Mouse (Mus musculus): Measurements from ENCODE around the gene Snrpa1.
"Not testable (repeated sequence)": the region's sequence is repeated elsewhere in the genome, so short reads cannot be mapped to it uniquely, and the experiment has no call there.

The Snrpa1 gene

GRCm38 (mm10) chr7:66058703-66059102, at the start of gene Snrpa1:
TSS of gene Snrpa1 (plus strand) at chr7:66059003.
- DNase-seq = no peak

- DNase-seq = no peak
These were observed 48.3 kb upstream of the Snrpa1 start for GRCm38 (mm10) chr7:66010518-66010917.

DNA sequence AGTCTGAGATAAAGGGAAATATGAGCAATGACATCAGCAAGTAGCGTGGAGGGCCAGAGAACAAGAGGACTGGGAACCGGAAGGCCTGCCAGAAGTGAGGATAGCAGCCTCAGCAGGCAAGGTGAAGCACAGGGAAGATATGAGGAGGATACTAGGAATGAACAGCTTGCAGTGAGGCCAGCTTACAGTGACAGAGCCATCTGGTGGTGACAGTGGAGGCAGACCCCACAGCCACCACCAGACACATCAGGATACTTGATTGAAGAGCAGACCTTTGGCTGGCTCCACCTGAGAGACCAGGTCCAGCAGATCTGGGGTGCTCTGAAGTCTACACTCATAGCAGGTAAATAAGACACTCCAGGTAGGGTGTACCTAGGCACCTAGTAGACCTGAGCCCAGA, 31.1 kb upstream of the Snrpa1 start:
- no peak for DNase-seq

GRCm38 (mm10) chr7:66028766-66029512, 29.9 kb upstream of the Snrpa1 start:
- no peak for DNase-seq

- no peak for DNase-seq
These were observed 22.0 kb upstream of the Snrpa1 start for GRCm38 (mm10) chr7:66036809-66037208.

- DNase-seq = no peak
These were observed 20.5 kb upstream of the Snrpa1 start for GRCm38 (mm10) chr7:66038261-66038660.

DNA sequence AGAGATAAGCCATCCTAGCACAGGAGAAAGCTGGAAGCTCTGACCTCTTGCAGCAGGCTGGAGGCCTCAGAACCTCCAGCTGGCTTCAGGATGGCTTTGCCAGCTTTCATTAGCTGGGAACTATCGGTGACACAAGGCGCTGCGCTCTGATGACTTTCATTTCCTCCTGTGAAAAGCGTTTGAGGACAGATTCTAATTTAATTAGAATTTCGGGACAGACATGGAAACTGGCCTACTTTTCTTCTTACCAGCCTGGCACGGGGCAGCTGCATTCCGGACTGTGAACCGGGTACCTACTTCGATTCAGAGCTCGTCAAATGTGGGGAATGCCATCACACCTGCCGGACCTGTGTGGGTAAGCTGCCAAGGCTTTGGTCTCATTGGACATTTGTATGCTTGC, 20.1 kb upstream of the Snrpa1 start:
- no peak for DNase-seq

DNA sequence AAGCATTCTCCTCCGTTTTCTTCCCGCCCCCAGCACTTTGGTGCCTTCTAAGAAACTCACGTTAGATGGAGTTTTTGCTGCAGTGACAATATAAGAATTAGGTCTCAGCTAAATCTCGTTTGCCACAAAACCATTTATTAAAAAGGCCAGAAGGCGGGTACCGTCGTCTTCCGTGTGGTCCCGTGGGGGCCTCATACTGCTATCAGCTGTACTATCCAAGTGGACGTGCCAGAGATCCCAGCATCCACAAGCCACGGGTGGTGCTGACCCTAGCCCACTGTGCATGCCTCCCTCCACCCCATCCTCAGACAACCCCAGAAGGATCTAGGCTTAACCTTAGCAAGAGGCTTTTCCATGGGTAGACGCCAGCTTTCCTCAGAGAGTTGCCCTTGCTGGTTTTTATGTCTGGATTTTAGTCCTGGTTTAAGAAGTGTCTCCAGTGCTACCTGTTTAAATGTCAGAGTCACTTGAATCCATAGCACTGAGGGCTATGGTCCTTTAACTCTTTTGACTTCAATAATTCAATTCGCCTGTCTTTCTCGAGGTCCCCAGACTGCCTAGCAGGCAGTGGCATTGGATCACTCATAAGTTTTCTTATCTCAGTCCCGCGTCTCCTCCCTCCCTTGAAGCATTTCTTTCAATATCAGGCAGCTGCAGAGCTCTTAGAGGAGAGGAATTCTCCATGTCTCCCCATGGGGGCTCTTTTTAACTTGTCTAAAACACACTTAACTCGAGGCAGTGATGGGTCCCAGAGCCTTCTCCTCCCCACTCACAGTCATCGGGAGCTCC, 18.6 kb upstream of the Snrpa1 start:
- no peak for DNase-seq

- DNase-seq = no peak
These were observed 15.0 kb upstream of the Snrpa1 start, which contains the start of gene Gm45213 for GRCm38 (mm10) chr7:66043552-66044459. TSS of gene Gm45213 (plus strand) at chr7:66043602.

- no peak for DNase-seq
These were observed 14.2 kb upstream of the Snrpa1 start for GRCm38 (mm10) chr7:66044617-66045016.

- no peak for DNase-seq
These were observed 11.6 kb upstream of the Snrpa1 start for GRCm38 (mm10) chr7:66046921-66047918.

- DNase-seq = no peak
These were observed 10.8 kb upstream of the Snrpa1 start for GRCm38 (mm10) chr7:66047975-66048374.

DNA sequence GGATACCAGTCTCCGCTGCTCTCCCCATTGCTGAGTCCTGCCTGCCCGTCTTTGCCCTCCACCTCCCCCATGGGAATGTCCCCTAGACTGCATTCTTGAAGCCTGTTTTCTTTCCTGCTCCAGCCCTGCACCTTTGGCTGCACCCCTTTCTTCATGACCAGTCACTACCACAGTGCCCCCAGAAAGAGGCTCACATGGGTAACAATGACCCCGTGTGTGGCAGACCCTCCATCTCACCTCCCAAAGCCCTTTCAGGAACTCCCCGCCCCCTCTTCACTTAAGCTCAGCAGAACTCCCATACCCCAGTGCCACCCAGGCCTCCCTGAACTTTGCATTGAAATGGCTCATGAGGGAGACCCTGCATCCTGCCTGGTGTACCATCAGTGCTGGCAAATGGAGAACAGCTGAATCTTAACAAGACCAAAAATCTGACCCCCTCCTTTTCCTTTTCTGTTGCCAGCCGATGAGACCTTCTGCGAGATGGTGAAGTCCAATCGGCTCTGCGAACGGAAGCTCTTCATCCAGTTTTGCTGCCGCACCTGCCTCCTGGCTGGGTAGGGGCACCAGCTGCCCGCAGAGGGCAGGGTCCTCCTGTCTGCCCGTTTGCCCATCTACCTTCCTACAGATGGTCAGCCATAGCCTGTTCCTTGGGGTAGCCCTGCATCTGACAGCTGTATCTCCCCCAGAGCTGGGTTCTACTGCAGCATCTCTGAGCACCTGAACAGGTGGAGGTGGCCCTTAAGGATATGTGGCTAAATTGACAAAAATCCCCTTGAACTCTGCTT, 10.2 kb upstream of the Snrpa1 start:
- DNase-seq = no peak

DNA sequence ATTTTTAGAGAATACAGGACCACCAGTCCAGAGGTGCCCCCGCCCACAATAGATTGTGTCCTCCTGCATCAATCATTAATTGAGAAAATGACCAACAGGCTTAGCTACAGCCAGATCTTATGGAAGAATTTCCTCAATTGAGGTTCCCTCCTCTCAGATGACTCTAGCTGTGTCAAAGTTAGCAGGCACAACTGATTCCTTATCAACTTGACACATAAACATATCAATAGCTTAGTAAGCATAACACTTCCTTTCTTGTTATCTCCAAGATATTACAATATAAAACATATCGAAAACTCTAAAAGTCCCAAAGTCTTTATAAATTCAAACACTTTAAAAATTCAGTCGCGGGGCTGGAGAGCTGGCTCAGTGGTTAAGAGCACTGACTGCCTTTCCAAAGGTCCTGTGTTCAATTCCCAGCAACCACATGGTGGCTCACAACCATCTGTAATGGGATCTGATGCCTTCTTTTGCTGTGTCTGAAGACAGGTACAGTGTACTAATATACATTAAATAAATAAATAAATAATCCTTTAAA, 4.8 kb upstream of the Snrpa1 start:
- no peak for DNase-seq

GRCm38 (mm10) chr7:66055356-66055755, 3.4 kb upstream of the Snrpa1 start:
- DNase-seq = not testable (repeated sequence)

- peak; percentile 86 for DNase-seq
These were observed 1.5 kb downstream of the Snrpa1 start for GRCm38 (mm10) chr7:66060066-66060956.

DNA sequence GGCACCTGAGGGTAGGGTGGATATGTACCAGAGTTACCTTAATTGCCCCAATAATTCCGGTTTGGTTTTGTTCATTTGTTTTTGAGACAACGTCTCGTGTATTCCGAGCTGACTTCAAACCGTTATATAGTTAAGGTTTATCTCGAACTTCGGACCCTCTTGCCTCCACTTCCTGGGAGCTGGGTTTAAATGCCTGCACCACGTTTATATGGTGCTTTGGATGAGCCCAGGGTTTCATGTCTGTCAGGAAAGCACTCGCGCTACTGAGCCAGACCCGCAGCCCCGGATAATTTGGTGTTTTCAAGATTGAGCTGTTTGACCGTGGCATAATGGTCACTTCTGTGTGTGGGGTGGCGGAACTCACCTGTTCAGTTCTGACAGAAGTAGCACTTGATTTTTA, 2.3 kb downstream of the Snrpa1 start:
- DNase-seq = no peak

DNA sequence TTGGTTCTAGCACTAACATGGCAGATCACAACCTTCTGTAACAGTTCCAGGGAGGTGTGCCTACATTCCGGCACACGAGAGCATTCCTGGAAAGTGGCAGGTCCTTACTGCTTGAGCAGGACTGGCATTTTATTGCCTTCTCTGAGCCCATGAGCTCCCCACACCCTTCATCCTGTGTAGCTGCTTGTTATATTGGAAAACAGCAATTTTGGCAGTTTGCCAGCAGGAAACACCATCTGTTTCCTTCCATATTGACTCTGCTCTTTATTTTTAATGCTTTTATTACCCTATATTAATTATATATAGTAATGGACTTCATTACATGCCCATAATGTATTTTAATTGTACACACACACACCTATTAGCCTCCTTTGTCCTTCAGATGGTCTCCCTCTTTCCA, 17.6 kb downstream of the Snrpa1 start:
- no peak for DNase-seq

Data from B cell, adult 2 months (primary cell).